Mouse (Mus musculus): ENCODE measurements around the gene Gm20388.
A peak's percentile ranks its signal among the peaks of the same experiment; 100 is the strongest.

Gene Gm20388

DNA sequence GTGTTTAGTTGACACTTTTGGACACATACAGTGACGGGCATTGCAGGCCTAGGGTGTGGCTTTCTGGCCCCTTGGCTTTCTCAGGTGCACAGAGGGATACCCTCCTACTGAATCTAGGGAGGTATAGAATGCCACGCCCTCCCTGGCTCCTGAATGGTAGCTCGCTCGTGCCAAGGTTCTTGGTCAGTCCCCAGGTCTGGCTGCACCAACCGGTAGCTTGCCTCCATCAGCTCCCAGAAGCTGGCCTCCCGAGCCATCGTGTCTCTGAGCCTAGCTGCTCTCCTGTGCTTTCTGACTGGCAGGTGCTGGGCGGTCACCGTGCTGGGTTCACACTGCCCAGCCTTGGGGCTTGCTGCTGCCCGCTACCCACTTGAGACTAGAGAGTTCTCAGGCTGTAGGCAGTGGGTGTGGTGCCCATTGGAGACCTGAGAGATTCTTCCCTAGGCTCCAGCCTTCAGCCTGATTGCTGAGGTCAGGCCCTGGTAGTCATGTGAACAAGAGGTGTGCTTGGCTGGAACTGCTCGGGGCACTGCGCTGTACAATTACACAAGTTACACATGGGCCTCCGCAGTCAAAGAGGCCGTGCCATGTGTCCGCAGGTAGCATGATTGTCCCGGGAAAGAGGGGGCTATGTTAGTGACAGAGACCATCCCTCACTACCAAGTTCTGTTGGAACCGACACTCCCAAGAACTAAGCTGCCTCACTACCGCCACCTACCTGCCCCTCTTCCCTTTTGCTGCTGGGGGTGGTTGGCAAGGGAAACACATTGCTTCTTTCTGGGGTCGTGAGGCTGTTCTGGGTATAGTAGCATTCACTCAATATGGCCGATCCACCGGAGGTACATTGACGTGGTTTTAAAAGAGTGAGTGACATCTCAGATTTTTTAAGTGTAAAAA is 651.1 kb downstream of the Gm20388 start:
- DNase-seq (ENCODE audit: low spot score in 2 of 2): peak; percentile 52 to 76

DNA sequence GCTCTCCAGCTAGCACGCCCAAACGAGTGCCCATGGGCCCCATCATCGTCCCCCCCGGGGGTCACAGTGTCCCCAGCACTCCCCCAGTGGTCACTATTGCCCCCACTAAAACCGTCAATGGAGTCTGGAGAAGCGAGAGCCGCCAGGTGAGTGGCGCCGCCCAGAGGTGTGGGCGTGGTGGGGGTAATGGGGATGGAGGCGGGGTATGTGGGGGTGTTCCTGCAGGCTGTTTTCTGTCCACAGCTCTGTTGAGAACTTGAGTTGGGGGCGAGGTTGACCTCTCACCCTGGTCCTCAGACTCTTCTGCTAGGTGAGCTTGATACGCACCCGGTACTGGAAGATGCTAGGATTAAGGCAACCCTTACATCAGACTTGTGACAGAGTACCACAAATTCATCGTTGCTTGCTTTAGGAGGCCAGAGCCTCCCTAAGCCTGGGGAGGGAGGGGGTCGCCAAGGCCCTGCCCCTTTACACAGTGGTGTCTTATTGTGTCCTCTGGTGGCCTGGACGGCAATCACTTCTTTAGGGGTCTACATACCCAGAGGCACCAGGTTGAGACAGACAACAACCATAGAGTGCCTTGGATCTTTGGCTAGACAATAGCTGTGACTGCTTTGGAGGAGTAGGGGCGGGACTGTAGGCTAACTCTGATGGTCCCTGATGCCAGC is 652.2 kb downstream of the Gm20388 start:
- no peak for DNase-seq (ENCODE audit: low spot score in 2 of 2)

DNA sequence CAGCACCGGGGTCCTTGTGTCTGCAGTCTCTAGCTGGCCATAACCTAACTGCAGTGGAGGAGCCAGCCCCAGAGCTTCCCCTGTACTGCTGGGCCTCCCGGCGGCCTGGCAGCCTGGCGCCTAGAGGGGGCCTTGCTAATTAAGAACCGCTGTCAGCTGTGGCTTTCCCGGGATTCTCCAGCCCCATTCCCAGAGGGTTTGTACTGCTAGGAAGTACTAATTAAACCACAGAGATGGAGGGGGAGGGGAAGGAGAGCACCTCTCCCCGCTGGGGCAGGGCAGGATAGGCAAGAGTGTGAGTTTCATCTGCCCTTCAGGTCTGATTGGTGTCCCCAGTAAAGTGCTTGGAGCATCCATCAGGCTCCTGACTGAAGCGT is 652.7 kb downstream of the Gm20388 start:
- DNase-seq (ENCODE audit: low spot score in 2 of 2): no peak

DNA sequence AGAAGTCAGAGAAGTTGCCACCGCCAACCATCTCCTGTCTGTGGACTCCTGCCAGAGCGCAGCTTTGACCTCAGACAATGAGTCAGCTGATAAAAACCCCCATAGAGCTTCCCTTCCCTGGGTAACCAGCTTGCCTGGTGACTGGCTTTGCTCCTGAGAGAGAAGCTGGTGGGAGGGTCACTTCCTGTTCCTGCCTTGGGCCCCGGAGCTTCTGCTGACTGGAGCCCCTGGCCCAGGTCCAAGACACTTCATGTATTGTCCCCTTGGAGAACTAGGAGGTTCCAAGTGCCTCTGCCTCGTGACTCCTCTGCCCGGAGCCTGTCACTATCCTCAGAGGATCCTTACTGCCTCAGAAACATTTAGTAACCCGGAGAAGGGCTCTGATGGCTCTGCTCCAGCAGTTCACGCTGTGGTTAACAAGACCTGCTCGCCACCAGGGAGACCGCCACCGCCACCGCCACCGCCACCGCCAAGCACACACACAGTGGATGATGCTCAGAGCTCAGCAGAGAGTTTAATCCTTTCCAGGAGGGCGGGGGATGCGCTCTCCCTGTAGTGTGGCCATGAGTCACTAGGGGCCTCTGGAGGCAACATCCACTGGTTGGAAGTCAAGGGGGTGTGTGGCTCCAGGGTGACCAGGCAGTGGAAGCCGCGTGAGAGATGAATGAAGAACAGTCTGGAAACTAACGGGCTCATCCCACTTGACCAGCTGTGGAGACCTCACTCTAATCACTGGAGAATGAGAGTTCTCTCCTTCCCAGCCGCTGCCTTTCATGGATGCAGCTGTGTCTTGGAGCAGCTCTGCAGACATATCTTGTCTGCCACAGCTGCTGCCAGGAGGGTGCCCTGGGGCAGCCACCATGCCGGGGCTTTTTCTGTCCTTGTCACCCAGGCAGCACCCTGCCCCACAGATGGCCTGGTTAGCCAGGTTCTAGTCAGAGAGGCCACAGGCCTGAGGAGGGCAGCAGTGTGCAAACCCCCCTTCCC is 653.5 kb downstream of the Gm20388 start:
- peak; percentile 67 to 79 for DNase-seq (ENCODE audit: low spot score in 2 of 2)

DNA sequence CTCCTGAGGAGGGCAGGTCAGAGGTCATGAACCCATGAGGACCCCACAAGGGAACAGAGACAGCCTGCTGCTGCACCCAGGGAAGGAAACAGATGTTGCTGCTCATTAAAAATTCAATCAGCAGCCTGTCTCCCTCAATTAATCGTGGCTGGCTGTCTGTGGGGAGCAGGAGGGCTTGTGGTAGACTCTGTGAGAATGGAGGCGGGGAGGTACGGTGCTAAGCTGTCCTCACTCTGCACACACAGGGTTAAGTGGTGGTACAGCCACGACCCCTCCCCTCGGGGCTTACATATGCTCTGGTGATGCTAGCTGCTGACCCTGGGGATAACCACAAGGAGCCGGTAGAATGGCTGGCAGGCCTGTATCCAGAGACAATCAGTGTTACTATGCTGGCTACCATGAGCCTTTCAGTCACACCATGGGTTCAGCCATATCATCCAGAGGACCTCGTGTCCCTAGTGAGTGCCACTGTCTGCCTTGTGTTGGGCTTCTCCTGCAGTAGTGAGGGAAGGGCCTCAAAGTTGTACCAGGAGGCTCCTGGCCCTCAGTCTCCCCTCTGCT is 654.6 kb downstream of the Gm20388 start:
- no peak for DNase-seq (ENCODE audit: low spot score in 2 of 2)

DNA sequence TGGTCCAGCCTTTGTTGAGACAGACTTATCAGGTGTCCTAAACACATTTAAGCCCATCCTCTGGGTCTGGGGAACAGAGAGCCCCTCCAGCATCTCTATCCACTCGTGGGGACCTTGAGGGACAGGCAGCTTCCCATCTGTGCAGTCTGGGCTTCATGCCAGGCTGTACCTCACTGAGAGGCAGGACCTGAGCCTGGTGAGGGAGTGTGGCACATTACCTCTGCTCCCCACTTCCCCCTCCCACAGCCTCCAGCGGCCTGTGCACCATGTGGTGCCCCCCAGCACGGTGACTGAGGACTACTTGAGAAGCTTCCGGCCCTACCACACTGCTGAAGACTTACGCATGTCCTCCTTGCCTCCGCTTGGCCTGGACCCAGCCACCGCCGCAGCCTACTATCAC is 656.0 kb downstream of the Gm20388 start:
- no peak for DNase-seq (ENCODE audit: low spot score in 2 of 2)

DNA sequence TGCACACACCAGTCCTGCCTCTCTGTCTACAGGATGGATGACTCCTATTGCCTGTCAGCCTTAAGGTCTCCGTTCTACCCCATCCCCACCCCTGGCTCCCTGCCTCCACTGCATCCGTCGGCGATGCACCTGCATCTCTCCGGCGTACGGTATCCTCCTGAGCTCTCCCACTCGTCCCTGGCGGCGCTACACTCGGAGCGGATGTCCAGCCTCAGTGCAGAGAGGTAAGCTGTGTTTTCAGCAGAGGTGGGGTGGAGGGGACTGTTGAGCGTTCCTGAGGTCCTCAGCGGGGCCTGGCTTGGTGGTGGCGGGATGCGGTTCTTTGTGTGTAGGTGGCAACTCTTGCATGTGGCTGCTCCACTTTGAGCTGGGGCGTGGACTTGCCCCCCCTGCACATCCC is 657.1 kb downstream of the Gm20388 start:
- DNase-seq (ENCODE audit: low spot score in 2 of 2): no peak

DNA sequence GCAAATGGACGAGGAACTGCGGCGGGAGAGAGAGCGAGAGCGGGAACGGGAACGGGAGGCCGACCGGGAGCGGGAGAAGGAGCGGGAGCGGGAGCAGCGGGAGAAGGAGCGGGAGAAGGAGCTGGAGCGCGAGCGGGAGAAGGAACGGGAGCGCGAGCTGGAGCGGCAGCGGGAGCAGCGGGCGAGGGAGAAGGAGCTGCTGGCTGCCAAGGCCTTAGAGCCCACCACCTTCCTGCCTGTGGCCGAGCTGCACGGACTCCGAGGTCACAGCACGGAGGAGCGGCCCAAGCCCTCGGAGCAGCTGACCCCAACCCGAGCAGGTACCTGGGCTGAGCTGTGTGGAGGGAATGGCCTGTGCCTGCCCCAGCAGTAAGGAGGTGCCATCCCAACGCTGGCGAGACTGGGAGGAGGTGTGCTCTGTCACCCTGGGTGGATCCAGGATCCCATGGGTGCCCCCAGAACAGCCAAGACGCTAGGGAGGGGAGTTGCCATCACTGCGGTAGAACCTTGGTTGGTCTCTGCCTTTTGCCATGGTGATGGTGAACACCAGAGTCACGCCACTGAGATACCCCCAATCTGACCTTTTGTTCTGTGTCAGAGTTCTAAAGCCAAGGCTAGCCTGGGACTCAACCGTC is 657.6 kb downstream of the Gm20388 start:
- no peak for DNase-seq (ENCODE audit: low spot score in 2 of 2)

DNA sequence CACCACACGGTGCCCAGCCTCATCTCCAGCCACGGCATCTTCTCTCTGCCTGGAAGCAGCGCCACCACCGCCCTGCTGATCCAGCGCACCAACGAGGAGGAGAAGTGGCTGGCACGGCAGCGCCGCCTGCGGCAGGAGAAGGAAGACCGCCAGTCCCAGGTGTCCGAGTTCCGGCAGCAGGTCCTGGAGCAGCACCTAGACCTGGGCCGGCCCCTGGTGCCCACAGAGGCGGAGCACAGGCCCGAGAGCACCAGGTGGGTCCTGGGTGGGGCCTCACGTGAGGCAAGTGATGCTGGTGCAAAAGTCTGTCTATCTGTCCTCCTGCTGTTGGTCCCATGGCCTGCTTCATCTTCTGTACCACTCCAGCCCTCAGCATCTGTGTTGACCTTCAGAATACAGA is 658.5 kb downstream of the Gm20388 start:
- DNase-seq (ENCODE audit: low spot score in 2 of 2): no peak

DNA sequence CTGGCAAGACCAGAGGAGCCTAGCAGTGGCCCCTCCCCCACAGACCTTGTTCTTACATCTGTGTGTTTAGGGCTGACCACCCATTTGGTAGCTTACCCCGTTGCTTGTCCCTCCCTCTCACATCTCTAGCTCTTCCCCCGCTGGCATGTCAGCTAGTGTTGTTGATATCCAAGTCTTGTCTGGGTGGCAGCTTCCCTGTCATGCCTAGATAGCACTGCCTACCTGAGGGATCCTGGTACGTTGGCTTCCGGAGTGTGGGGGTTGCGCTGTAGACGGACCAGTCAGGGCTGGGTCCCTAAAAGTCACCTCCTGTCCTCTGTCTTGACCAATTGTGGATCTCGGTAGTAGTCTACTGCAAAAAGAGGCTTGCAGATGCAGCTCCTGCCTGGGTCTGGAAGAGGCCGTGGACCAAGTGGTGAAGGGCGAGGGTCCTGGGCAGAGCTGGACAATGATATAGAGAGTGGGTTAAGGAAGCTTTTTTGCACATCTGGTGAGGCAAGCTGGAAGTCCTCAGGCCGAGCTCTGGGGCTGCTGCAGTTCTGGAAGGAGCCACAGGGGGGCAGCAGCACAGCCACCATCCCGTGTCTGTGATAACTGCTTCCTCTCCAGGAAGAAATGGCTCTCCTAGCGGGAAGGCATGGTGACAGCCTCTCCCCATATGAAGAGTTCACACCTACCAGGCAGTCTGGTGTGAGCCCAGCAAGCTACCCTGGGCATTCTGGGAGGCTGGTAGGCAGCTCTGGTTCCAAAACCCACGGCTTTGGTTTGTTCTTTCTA is 659.5 kb downstream of the Gm20388 start:
- peak; percentile 80 to 92 for DNase-seq (ENCODE audit: low spot score in 2 of 2)

DNA sequence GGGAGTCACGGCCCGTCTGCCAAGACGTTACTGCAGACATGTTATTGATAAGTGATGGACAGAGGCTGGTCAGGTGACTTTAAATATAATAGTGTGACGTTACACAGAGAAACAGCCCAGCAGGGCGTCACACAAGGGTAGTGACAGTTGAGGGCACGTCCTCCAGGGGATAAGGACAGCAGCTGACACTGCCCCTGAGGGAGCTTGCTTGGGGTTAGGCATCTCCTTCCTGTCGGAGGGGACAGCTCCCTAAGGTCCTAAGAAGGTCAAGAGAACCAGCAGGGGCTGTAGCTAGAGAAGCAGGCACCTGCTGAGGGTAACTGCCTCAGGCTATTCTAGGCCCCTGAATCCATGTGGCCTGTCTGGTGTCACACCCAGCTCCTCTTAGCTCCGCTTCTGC is 660.9 kb downstream of the Gm20388 start:
- no peak for DNase-seq (ENCODE audit: low spot score in 2 of 2)

DNA sequence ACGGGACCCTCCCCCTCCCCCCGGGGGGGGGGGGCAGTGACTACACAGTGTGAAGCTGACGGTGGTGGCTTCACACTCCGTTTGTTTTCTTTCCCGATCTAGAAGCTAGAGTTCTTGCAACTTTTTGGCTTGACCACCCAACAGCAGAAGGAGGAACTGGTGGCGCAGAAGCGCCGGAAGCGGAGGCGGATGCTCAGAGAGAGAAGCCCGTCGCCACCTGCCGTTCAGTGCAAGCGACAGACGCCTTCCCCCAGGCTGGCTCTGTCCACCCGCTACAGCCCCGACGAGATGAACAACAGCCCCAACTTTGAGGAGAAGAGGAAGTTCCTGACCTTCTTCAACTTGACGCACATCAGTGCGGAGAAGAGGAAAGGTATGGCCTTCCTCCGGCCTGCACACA is 661.9 kb downstream of the Gm20388 start:
- DNase-seq (ENCODE audit: low spot score in 2 of 2): peak; percentile 66 to 84

DNA sequence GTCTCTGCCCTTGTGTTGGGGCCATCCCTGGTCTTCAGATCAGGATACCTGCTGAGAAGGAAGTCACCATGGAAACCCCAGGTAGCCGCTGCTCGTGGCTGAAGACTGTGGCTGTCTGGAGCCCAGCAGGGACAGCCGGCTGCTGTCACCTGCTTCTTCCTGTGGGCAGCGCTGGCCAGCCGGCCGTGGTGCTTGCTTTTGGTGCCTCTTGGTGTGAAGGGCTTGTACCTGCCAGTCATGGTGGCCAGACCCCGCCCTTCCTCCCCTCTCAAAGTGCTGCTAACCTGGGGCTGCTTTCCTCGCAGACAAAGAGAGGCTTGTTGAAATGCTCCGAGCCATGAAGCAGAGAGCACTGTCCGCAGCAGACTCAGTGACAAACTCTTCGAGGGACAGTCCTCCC is 663.2 kb downstream of the Gm20388 start:
- DNase-seq (ENCODE audit: low spot score in 2 of 2): no peak

DNA sequence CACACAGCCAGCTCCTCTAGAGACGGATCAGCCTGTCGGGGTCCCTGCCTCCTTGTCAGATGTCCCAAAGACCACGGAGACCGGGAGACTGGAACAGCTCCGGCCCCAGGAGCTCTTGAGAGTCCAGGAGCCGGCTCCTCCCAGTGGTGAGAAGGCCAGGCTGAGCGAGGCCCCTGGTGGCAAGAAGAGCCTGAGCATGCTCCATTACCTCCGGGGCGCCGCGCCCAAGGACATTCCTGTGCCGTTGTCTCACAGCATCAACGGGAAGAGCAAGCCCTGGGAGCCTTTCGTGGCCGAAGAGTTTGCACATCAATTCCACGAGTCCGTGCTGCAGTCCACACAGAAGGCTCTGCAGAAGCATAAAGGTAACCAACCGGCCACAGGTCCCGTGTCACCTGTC is 664.3 kb downstream of the Gm20388 start:
- no peak for DNase-seq (ENCODE audit: low spot score in 2 of 2)

DNA sequence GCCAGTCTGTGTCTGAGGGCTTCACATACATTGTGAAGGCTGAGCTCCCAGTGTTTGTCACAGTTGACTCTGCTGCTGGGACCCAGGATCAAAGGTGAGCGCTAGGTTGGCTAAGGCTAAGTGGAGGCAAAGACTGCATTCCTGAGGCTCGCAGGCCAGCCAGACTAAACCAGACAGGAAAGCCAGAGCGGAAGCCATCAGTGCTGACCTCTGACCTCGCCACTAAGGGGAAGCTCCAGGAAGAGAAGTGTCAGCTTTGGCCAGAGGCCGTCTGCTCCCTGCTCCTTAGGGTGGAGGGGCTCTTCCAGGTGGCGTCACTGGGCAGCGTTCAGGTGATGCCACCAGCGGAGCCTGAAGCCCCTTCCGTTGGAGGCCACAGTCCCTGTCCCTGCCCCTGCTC is 665.2 kb downstream of the Gm20388 start:
- DNase-seq (ENCODE audit: low spot score in 2 of 2): no peak

DNA sequence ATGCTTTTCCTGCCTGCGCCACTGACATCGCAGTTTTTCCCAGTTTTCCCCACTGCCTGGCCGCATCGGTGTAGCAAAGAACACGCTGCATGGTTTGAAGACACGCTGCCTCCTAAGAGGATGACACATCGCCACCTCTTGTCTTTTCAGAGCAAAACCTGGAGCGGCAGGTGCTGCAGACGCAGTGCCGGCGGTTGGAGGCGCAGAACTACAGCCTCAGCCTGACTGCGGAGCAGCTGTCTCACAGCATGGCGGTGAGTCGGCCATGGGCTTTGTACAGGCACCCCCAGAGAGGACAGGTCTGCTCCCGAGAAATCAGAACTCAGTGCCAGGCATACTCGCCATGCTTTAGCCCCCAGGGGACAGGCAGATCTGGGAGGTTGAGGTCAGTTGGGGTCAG is 667.2 kb downstream of the Gm20388 start:
- DNase-seq (ENCODE audit: low spot score in 2 of 2): no peak

DNA sequence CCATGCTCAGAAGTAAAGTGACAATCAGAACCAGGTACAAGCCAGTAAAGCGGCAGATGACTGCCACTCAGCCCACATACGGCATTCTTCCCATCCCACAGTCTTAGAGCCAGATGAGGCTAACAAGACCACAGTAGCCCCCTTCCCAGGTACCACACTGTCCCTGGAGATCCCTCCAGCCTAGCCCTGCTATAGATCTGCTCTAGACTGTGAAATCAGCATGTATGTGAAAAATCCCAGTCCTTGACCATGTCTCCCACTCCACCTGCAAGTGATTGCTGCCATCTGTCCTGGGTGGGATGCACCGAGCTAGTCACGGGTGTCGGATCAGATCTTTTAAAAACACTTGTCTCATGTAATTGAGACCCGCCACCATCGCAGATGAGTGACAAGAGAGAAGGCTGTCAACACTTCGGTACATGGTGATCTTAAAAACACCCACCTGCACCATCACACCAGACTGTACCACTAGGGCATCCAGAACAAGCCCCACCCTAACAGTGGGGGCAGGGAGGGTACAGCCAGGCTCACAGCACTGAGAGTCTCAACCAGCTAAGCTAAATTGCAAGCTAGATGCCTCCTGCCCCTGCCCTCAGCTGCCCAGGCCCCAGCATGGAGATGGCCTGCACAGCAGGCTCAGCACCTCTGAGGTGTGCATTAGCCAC is 669.8 kb downstream of the Gm20388 start:
- no peak for DNase-seq (ENCODE audit: low spot score in 2 of 2)

DNA sequence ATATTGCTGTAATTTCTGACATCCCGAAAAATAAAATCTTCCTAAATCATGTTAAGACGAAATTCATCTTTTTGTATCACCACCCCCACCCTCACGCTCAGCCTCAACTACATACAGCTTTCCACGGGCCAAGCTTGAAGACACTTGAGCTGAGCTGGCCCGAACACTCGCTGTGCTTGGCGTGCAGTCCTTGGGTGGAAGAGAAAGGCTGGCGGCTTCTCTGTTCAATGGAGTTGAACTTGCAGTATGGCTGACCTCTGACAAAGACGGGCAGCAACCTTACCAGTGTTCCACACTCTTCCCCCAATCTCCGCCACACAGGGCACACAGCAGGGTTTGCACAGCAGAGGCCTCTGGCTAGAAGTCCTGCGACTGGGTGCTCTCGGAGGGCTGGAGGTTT is 670.7 kb downstream of the Gm20388 start:
- no peak for DNase-seq (ENCODE audit: low spot score in 2 of 2)

DNA sequence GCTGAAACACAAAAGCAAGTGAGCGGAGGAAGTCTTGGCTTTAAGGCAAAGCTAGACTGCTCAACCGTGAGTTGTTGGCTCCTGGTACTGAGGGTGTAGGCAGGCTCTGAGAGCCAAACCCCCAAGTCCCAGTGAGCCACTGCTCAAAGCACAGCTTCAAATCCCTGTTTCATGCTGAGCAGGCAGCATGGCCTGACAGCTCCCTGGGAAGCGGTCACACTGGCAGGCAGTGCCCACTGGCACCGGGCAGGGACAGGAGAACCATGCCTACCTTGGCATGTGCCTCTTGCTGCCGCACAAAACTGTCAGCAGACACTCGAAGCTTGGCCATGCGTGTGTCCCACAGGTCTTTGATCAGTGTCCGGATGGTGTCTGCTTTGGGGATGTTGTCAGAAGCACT is 671.2 kb downstream of the Gm20388 start:
- DNase-seq (ENCODE audit: low spot score in 2 of 2): no peak

DNA sequence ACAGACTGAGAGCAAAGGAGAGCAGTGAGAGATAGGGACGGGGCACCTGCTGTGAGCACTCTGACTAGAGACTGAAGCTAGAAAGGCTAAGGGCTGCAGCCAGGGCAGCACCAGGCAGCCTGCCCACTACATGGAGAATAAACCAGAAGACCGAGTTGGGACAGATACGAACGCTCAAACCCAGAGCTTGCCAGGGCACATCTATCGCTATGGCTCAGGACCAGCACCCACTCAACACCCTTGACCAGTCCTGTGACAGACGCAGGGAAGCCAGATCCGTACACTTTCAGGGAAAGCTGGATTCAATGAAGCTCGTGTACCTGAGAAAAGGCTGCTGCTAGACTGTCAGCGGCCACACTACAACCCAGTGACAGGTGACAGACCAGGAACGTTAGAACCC is 674.9 kb downstream of the Gm20388 start:
- no peak for DNase-seq (ENCODE audit: low spot score in 2 of 2)
